Mouse (Mus musculus) activated CD4-positive, CD25-positive, alpha-beta regulatory T cell, adult 4 months (primary cell): ENCODE data around the gene Cdh16. TPM values are rescaled to one million over a fixed set of nuclear protein-coding genes. Genes with fewer than 3 reads are reported as not detected.
A peak's percentile ranks its signal among the peaks of the same experiment; 100 is the strongest.
"Not testable (repeated sequence)": the region's sequence is repeated elsewhere in the genome, so short reads cannot be mapped to it uniquely, and the experiment has no call there.

Source experiments
- ATAC-seq: one replicate; pipeline ENCODE4 v1.8.0; 2017
- polyA plus RNA-seq, 2 experiments: library from polyadenylated mRNA; unstranded; fragments of 100-300 nt; shearing (Covaris generic); gene quantifications; one replicate each; pipeline ENCODE4 v1.2.1; 2017

Cdh16 gene
- polyA plus RNA-seq, 2 experiments from 2014 or later = not detected

GRCm38 (mm10) chr8:104611613-104612012 lies 12.6 kb downstream of the Cdh16 start:
- no peak for ATAC-seq

GRCm38 (mm10) chr8:104610185-104610766 lies 13.9 kb downstream of the Cdh16 start:
- ATAC-seq = no peak

DNA sequence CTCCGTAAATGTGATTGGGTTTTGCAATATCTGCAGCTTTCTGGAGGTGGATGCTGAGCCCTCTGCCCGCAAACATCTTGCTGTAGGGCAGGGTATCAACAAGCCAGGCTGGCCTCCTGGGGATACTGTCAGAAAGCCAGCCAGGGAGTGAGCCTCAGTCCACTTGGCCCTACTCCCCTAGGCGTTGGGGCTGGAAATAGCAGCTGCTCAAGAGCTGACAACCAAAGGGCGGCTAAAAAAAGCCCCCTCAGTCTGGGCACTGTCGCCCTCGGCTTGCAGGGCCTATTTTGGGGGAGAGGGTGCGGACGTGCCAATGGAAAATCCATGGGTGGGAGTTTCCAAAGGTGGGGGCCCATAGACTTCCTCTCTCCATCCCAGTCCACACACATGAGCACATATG lies 15.0 kb downstream of the Cdh16 start:
- ATAC-seq = no peak

- ATAC-seq = no peak
Measured at GRCm38 (mm10) chr8:104607944-104608343, 16.3 kb downstream of the Cdh16 start.

DNA sequence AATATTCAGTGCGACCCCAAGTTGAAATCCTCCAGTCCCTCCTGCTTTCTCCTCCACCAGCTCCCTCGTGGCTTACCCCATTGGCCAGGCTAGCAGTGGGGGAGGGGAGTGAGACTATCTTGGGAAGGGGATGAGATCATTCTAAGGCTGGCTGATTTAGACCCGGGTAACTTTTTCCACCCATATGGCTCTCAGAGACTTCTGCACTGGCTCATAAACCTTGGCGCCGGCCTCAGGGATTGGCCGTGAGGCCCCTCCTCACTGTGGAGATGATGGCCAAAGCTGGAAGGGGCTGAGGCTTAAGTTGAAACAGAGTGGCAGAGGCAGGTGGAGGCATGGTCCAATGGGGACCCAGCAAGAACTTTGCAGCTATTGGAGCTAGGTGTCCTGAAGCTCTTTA lies 17.9 kb downstream of the Cdh16 start:
- no peak for ATAC-seq

- no peak for ATAC-seq
Measured at GRCm38 (mm10) chr8:104603245-104603593, 21.0 kb downstream of the Cdh16 start.

GRCm38 (mm10) chr8:104602468-104603244 lies 21.5 kb downstream of the Cdh16 start:
- ATAC-seq = peak; percentile 95

- no peak for ATAC-seq
Measured at GRCm38 (mm10) chr8:104601941-104602371, 22.2 kb downstream of the Cdh16 start.

DNA sequence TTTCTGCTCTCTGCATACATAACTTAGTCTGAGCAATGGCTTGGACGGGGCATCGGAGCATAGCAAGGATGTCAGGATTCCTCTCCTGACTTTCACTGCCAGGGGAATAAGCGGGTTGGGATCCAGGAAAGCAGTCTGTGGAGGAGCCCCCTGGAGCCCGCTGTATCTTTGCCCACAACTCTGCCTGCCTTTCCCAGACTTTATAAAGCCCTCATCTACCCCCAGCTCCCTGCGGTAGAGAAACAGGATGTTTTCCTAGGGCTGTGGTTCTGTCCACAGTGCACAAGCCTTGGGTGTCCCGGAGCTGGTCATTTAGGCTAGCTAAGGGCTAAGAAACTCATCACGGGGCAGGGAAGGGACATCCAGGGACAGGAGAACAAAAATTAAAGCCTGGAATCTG lies 22.8 kb downstream of the Cdh16 start:
- ATAC-seq = no peak

DNA sequence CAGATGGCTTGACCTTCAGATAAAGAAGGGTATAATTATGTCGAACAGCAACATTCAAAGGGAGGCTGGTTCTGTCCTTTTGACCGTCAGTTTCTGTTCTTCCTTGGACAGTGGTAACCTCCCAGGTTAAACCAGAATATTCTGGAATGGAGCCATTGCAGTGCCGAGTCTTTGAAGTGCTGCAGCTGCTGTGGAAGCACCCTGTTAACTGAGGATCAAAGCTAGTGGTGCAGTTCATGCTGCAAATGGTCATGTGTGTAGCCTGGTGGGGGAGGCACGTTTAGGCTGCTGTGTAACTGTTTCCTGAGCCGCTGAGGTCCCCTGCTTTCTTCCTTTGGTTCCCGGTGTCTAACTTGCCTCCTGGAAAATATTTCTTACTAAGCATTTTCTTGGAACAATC lies 25.7 kb downstream of the Cdh16 start:
- no peak for ATAC-seq

DNA sequence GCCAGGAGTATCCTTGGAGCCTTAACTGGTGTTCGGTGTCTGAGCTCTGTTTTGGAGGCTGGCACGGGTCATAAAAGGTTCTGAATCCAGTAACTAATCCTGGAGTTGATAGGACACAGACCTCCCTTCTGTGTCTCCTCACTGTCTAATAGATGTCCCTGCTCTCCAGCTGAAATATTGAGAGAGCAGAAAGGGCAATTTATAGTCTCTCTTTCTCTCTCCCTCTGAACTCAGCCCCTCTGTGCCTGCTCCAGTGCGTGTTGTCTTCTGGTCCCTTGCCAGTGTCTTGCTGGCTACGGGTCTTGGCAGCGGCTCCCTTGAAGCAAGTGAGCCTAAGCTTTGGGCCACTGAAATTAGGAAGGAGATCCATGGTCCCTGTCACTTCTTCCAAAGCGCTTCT lies 26.5 kb downstream of the Cdh16 start:
- no peak for ATAC-seq

GRCm38 (mm10) chr8:104595773-104596536 lies 28.2 kb downstream of the Cdh16 start:
- no peak for ATAC-seq

DNA sequence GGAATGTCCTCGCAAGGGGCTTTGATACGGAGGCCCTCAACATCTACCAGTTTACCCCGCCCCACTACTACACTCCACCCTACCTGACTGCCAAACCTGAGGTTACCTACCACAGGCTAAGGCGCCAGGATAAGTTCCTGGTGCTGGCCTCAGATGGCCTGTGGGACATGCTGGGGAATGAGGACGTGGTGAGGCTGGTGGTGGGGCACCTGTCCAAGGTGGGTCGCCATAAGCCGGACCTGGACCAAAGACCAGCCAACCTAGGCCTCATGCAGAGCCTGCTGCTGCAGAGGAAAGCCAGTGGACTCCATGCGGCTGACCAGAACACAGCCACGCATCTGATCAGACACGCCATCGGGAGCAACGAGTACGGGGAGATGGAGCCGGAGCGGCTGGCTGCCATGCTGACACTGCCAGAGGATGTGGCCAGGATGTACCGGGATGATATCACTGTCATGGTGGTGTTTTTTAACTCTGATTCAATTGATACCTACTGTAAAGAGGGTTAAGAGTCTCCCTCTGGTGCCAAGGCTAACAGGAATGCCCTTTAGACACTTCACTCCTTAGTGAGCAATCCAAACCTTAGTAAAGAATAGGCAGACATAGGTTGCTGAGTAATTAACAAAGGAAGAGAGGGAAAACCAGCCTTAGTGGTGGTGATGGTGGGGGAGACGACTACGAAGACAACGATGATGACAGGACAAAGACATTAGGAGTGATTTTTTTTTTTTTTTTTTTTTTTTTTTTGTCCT lies 29.4 kb downstream of the Cdh16 start:
- ATAC-seq = no peak

DNA sequence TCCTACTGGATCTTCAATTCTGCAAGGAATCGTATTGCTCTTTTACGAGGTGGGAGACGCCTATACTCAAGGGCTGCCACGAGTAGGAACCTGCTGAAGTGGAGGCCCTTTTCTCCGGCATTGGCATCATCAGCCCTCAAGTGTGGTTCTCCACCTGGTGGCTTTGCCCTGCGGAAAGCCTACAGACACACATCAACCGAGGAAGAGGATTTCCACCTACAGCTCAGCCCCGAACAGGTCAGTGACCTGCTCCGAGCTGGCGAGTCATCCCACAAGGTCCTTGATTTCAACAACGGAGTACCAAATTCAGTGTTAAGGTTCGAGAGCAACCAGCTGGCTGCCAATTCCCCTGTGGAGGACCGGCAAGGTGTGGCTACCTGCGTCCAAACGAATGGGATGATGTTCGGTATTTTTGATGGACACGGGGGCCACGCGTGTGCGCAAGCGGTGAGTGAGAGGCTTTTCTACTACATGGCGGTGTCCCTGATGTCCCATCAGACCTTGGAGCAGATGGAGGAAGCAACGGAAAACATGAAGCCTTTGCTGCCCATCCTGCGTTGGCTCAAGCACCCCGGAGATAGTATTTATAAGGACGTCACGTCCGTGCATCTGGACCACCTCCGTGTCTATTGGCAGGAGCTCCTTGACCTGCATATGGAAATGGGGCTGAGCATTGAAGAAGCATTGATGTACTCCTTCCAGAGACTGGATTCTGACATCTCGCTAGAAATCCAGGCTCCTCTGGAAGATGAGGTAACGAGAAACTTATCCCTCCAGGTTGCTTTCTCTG lies 30.5 kb downstream of the Cdh16 start:
- no peak for ATAC-seq

- no peak for ATAC-seq
Measured at GRCm38 (mm10) chr8:104592566-104592965, 31.6 kb downstream of the Cdh16 start.

DNA sequence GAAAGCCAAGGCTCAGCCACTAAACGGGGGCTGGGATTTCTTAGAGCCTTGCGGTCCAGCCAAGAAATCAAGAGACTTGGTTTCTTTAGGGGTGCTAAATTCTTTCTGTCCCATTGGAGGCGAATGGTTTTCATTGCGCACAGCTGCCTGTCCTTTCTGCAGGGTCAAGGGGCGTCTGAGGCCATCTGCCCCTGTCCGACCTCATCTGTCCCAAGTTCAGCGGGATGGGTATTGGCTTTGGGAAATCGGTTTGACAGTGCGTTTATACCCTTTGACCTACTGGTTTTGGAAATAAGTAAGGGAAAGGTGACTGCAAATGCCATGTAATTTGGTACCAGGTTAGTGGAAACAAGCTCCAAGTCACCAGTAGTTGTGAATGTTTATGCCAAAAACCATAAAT lies 32.3 kb downstream of the Cdh16 start:
- no peak for ATAC-seq

DNA sequence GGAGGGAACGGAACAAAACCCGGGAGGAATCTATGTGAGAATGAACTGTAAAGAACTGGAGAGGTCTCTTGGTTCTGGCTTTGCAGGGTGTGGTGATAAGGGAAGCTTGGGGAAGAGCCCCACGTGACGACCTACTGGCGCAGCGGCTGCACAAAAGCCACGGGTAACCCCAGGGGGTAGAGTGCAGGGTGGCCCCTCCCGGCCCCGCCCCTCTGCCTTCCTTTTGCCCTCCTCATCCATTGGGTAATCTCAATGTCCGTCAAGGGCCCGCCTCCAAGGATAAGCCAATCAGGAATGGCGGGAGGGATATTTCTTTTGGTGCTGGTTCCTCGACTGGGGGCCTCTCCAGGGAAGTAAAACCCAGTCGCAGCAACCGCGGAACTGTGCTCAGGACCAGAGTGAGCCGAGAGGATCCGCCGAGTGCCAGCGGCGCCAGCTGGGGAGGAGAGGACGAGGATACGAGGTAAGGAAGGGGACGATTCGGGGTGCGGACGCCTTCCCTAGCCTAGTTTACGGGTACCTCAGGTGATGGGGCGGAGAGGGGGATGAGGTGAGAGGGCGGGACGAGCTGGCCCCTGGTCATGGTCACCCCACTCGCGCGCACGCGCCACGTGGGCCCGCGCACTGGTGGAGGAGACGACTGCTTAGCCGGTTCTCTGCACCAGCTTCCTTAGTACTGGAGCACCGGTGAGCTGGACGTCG lies 32.9 kb downstream of the Cdh16 start, which contains the start of gene Pdp2:
Gene Pdp2, plus strand, starts transcription at position 319 of the 702 bp plus-strand sequence.
- ATAC-seq = peak; percentile 97

DNA sequence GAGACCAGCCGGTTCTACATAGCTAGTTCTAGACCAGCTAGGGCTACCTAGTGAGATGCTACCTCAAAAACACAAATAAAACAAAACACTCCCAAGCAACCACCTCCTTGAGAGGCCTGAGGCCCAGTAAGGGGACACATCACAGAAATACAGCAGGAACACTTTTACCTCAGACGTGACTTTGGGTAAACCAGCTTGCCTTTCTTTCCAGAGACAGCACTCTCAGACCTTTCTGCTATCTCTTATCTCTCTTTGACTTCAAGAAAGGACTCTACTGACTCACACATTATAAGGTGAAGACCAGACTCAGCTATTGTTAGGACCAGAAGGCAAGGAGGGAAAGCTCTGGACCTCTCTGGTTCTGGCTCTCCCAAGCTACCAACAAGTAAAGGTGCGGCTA lies 33.9 kb downstream of the Cdh16 start:
- no peak for ATAC-seq

GRCm38 (mm10) chr8:104584522-104584921 lies 39.7 kb downstream of the Cdh16 start:
- no peak for ATAC-seq

- not testable (repeated sequence) for ATAC-seq
Measured at GRCm38 (mm10) chr8:104577606-104578005, 46.6 kb downstream of the Cdh16 start.

- no peak for ATAC-seq
Measured at GRCm38 (mm10) chr8:104576820-104577219, 47.4 kb downstream of the Cdh16 start.
